Mouse (Mus musculus) lung, adult 2 months (tissue): Measurements from ENCODE around the gene Unc13a. TPM values are rescaled to one million over a fixed set of nuclear protein-coding genes. Genes with fewer than 3 reads are reported as not detected.

ENCODE experiments used
- DNase-seq: peaks from one replicate; pipeline ENCODE4 v3.0.0; 2022
- H3K4me1 ChIP-seq: fragments of 200-500 bp; 2 replicates; pipeline ENCODE4 v1.6.1; 2011; ENCODE audit warnings: low read length; ENCODE audit not compliant: control insufficient read depth, insufficient read depth
- H3K4me3 ChIP-seq: fragments of 200-500 bp; replicated peaks from 2 replicates; pipeline ENCODE3; 2011; ENCODE audit warnings: low read depth, mild to moderate bottlenecking, control low read depth, low read length; ENCODE audit errors: extremely low read depth
- CTCF ChIP-seq: fragments of 200-500 bp; IDR thresholded peaks from 2 replicates; pipeline ENCODE4 v1.5.1; 2011; ENCODE audit warnings: mild to moderate bottlenecking, low read length, control low read depth; ENCODE audit not compliant: insufficient read depth
- POLR2A ChIP-seq: fragments of 200-500 bp; IDR thresholded peaks from 2 replicates; pipeline ENCODE4 v1.6.1; 2011; ENCODE audit warnings: low read depth, mild to moderate bottlenecking, control low read depth, low read length, borderline replicate concordance; ENCODE audit errors: extremely low read depth
- whole genome bisulfite sequencing: fragments of 180-500 bp; shearing (Covaris S2); methylation state at CpG from one replicate; pipeline ENCODE4 v1.1.7; 2018; 5-methylcytosine and 5-hydroxymethylcytosine counted together
- polyA plus RNA-seq: library from polyadenylated mRNA; depleted of rRNA; stranded (reverse); fragments of >200 nt; gene quantifications from 2 replicates; pipeline ENCODE4 v1.2.3, GENCODE M21; 2012

The Unc13a gene
- polyA plus RNA-seq, 1 experiment: 0.32 TPM

DNA sequence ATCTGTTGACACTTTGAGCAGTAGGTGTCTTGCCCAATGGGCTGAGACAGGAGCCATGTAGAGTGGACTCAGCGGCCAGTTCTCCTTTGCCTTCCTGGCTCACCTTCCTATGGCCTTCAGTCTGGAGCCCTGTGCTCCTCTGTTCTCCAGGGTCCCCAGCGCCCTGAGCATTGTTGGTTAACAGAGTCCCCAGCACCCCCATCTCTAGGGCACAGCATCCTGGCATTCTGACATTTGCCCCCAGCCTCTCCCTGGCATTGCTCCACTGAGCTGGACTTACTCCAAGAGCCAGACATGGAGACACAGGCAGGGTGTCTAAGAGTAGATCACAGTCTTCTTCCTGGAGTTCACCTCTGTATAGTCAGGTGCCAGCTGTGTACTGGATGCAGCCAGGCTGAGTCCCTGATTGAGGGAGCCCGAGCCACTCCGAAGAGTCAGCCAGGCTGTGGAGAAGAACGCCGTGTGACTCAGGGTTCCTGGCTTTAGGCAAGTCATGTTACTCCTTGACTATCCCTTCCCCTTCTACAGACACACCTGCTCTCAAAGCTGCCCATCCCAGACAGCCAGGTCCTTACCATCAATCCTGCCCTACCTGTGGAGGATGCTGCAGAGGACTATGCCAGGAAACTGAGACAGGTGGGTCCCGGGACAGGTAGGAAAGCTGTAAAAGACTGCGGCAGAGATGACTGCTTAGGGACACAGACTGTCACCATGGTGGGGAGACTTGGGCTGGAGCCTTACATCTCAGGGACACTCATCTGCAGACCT, 77.8 kb downstream of the Unc13a start:
- Histone ChIP-seq H3K4me1 (peaks cover 7% of the 10 kb centered on the region), H3K4me3 (no peak overlapping the region)
- WGBS: 87% methylated on average over 8 of the region's 8 CpGs
- no peak for DNase-seq
- TF ChIP-seq CTCF (no peak), POLR2A (no peak)

- no peak for DNase-seq
- H3K4me3 ChIP-seq: peak overlapping the region; percentile 91
Observed at GRCm38 (mm10) chr8:71592374-71593170, 79.0 kb downstream of the Unc13a start.

DNA sequence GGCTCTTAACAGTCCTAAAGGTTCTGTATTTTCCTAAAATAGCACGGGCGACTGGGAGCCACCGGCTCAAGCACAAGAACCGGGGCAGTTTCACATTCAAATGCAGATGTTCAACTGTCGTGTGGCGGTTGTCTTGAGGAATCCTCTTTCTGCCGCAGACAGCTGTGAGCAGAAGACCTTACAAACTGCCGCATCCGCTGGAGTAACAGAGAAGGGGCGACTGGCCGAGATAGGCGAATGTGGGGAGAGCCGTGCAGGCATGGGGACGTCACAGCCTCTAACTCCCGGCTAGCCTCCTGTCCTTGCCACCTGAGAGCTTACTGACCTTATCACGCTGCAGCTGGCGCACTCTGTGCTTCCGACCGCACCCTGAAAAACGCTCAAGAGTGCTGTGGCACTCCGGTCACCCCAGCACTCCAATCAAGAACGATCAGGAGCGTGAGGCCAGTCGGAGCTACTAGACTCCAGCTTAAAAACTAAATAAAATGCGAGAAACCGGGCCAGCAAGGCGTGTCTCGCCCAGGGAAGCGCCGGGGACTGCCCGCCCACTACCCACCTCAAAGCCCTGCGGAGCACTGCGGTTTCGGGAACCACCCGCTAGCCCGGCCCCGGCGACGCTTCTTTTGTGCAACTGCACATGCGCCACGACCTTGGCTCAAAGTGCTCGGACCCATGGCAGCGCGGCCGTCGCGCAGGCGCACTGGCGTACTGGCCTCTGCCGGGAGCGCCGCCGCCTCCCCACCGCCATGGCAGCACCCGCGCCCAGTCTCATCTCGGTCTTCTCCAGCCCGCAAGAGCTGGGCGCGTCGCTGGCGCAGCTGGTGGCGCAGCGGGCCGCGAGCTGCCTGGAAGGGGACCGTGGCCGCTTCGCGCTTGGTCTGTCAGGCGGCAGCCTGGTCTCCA, 79.8 kb downstream of the Unc13a start, which contains the start of gene Pgls:
Gene Pgls, plus strand, starts transcription at position 706 of the 903 bp plus-strand sequence.
- peaks cover 7% of the 10 kb centered on the region for H3K4me1 ChIP-seq
- DNase-seq: peak; percentile 92
- TF ChIP-seq CTCF: no peak
- TF ChIP-seq POLR2A: peak; percentile 72
- under 1% methylated on average over 71 of the region's 71 CpGs for WGBS
- peak within 1 kb of the TSS; percentile 91 for H3K4me3 ChIP-seq

More at GRCm38 (mm10) chr8:71592374-71593170, 79.0 kb downstream of the Unc13a start:
- TF ChIP-seq POLR2A: no peak
- no peak for TF ChIP-seq CTCF
- H3K4me1 ChIP-seq: peaks cover 7% of the 10 kb centered on the region
- 3% methylated on average over 60 of the region's 60 CpGs for WGBS

GRCm38 (mm10) chr8:71591017-71591416, 80.5 kb downstream of the Unc13a start:
- Histone ChIP-seq H3K4me1 (peaks cover 6% of the 10 kb centered on the region), H3K4me3 (peak overlapping the region; percentile 60)
- TF ChIP-seq CTCF (no peak), POLR2A (no peak)
- DNase-seq: no peak
- WGBS: 27% methylated on average over 5 of the region's 5 CpGs

DNA sequence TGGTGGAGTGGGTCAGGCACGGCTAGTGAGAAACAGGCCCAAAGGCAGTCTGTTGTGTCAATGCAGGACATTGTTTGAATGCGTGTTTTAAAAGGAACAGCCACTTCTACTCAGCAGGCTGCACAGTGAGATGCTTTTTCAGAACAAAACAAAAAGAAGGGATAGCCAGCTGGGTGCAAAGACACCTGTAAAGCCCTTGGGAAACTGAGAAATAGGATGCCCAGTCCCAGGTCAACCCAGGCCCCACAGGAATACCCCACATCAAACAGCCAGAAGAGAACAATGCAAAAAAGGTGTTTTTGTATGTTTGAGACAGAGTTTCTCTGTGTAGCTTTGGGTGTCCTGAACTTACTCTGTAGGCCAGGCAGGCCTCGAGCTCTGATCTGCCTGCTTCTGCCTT, 82.8 kb downstream of the Unc13a start:
- TF ChIP-seq POLR2A: no peak
- TF ChIP-seq CTCF: no peak
- 77% methylated on average over 3 of the region's 3 CpGs for WGBS
- DNase-seq: no peak
- Histone ChIP-seq H3K4me3 (no peak overlapping the region), H3K4me1 (peaks cover 4% of the 10 kb centered on the region)

DNA sequence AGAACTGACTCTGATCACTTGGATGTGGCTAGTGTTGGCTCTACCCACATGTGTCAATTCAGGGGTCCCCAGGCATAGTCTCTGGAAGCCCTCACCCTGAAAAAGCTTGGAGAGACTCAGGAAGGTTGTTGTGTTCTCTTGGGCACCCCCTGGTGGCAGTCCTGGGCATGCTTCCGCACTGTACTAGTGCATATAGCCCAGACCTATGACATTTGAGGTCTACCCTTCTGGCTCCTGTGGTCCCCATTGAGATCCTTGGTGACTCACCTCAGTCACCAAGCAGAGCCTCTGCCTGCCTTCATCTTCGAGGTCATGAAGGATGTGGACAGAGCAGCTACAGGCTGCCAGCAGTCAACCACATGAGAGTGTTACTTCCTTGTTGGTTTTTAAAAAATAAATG, 84.7 kb downstream of the Unc13a start:
- TF ChIP-seq POLR2A (no peak), CTCF (peak; percentile 69)
- WGBS: 70% methylated on average over 2 of the region's 2 CpGs

DNA sequence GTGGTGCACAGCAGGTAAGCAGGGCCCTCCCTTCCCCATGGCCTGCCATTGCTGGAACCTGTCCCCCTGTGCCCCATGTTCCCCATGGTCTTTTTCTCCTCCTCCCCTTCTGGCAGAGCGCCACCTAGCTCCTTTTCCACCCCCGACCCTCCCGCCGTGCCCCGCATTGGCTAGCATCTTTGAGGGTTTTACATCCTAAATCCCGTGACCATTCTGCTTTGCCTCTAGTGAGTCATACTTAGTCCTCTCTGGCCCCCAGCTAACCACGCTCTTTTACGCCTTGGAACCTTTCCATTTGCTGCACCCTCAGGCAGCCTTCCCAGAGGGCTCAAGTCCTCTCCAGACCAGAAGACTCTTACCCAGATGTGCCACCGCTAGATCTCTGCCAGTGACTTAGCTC, 91.4 kb downstream of the Unc13a start:
- WGBS: 52% methylated on average over 8 of the region's 9 CpGs
- no peak for DNase-seq
- no peak overlapping the region for H3K4me3 ChIP-seq
- no peak for TF ChIP-seq POLR2A
- TF ChIP-seq CTCF: no peak
- H3K4me1 ChIP-seq: no peaks in the 10 kb centered on the region

More for the DNA sequence above, 84.7 kb downstream of the Unc13a start:
- Histone ChIP-seq H3K4me3 (no peak overlapping the region), H3K4me1 (no peaks in the 10 kb centered on the region)
- DNase-seq: no peak

GRCm38 (mm10) chr8:71579476-71579875, 92.1 kb downstream of the Unc13a start:
- TF ChIP-seq CTCF (no peak), POLR2A (no peak)
- WGBS: 80% methylated on average over 14 of the region's 14 CpGs
- DNase-seq: no peak
- no peaks in the 10 kb centered on the region for H3K4me1 ChIP-seq
- H3K4me3 ChIP-seq: no peak overlapping the region

GRCm38 (mm10) chr8:71579009-71579408, 92.5 kb downstream of the Unc13a start:
- no peak for DNase-seq
- Histone ChIP-seq H3K4me1 (no peaks in the 10 kb centered on the region), H3K4me3 (no peak overlapping the region)
- WGBS: 74% methylated on average over 1 of the region's 1 CpGs
- TF ChIP-seq CTCF: no peak
- no peak for TF ChIP-seq POLR2A
